In genomic region chr16:90435231-90435630, GRCm38 (mm10) we compare ENCODE assay signal across 25 mouse cellular contexts. TPM values are rescaled to one million over a fixed set of nuclear protein-coding genes. Genes with fewer than 3 reads are reported as not detected.
A peak's percentile ranks its signal among the peaks of the same experiment; 100 is the strongest.
DNase-seq lines count a peak whose midpoint lies in the region; ATAC-seq and TF ChIP-seq lines count a peak whose summit lies in the region.
"Had no signal": no experiment of that assay in that cellular context is flagged by ENCODE, and none has a peak within 500 bp of the region (broad histone marks: within the 10 kb centered on the region; RNA-seq: fewer than 3 reads in every experiment).

No protein-coding gene starts in this region.

- 0 out of 2 replicates have a peak, but pooled peaks cover 5% of the 10 kb centered on the region for H3K9me3 ChIP-seq in forebrain, postnatal 0 days (ENCODE audit: low read length)
- H3K9me3 ChIP-seq in forebrain, embryonic 14.5 days (replicated peaks; ENCODE audit: control insufficient read depth, low read length), result peaks cover 4% of the 10 kb centered on the region
- H3K9me3 ChIP-seq in liver, postnatal 0 days (ENCODE audit: low read length), result 0 out of 2 replicates have a peak, but pooled peaks cover 2% of the 10 kb centered on the region
- 0 out of 2 replicates have a peak, but pooled peaks cover 7% of the 10 kb centered on the region for H3K9me3 ChIP-seq in liver, embryonic 12.5 days (replicated peaks)
- 0 out of 2 replicates have a peak, but pooled peaks cover 11% of the 10 kb centered on the region for H3K9me3 ChIP-seq in embryonic facial prominence, embryonic 13.5 days
- H3K9me3 ChIP-seq: hindbrain, embryonic 12.5 days; midbrain, embryonic 15.5 days had no signal

- TF ChIP-seq CTCF in forebrain, postnatal 0 days (IDR thresholded peaks at IDR 0.05; ENCODE audit: low read depth), result no peak
- TF ChIP-seq CTCF in liver, postnatal 0 days (IDR thresholded peaks at IDR 0.05; ENCODE audit: low read depth), result no peak

- 0 out of 2 replicates have a peak overlapping the region, but pooled peaks have one; percentile 9 for H3K27ac ChIP-seq in forebrain, postnatal 0 days (ENCODE audit: low read depth, low read length)
- no peak overlapping the region for H3K27ac ChIP-seq in forebrain, embryonic 14.5 days (ENCODE audit: low read depth, low read length)
- no peak overlapping the region for H3K27ac ChIP-seq in liver, postnatal 0 days (ENCODE audit: low read depth)
- H3K27ac ChIP-seq in liver, embryonic 12.5 days, result no peak overlapping the region
- peak overlapping the region; percentile 16; the same call in 1 of the 2 replicates for H3K27ac ChIP-seq in embryonic facial prominence, embryonic 13.5 days
- H3K27ac ChIP-seq: hindbrain, embryonic 12.5 days; left cerebral cortex, adult 2 months; midbrain, embryonic 15.5 days; stomach, postnatal 0 days had no signal

- no peak for ATAC-seq in forebrain, postnatal 0 days
- ATAC-seq in forebrain, embryonic 14.5 days, result no peak
- peak; percentile 17; the same call in 1 of the 2 replicates for ATAC-seq in liver, postnatal 0 days
- no peak for ATAC-seq in liver, embryonic 12.5 days
- no peak for ATAC-seq in embryonic facial prominence, embryonic 13.5 days (ENCODE audit: insufficient number of reproducible peaks, insufficient read depth, low FRiP score, low TSS enrichment, low read depth)
- peak; percentile 59; the same call in 1 of the 2 replicates for ATAC-seq in neutrophil, adult 5-6 weeks (ENCODE audit: extremely low read depth, insufficient number of reproducible peaks, low FRiP score, poor library complexity, severe bottlenecking)
- ATAC-seq: forebrain, embryonic 16.5 days; midbrain, embryonic 15.5 days had no signal

- H3K36me3 ChIP-seq in forebrain, postnatal 0 days (ENCODE audit: insufficient read depth), result peaks cover 24% of the 10 kb centered on the region
- peaks cover 33% of the 10 kb centered on the region for H3K36me3 ChIP-seq in forebrain, embryonic 14.5 days (ENCODE audit: control insufficient read depth, insufficient read depth, low read length)
- peaks cover 11% of the 10 kb centered on the region; the same call in 1 of the 2 replicates for H3K36me3 ChIP-seq in liver, postnatal 0 days (replicated peaks; ENCODE audit: insufficient read depth, low read length)
- peaks cover 15% of the 10 kb centered on the region for H3K36me3 ChIP-seq in liver, embryonic 12.5 days
- peaks cover 58% of the 10 kb centered on the region for H3K36me3 ChIP-seq in embryonic facial prominence, embryonic 13.5 days

- TF ChIP-seq EP300 in liver, postnatal 0 days (IDR thresholded peaks at IDR 0.05; ENCODE audit: low read depth), result no peak

- WGBS in forebrain, postnatal 0 days, result 77% methylated on average over 4 of the region's 4 CpGs
- 79% methylated on average over 4 of the region's 4 CpGs for WGBS in forebrain, embryonic 14.5 days
- WGBS in liver, postnatal 0 days (ENCODE audit: insufficient replicate concordance), result 52% methylated on average over 4 of the region's 4 CpGs
- WGBS in liver, embryonic 12.5 days (ENCODE audit: insufficient replicate concordance), result 27% methylated on average over 4 of the region's 4 CpGs
- 62% methylated on average over 4 of the region's 4 CpGs for WGBS in embryonic facial prominence, embryonic 13.5 days

- no peak for DNase-seq in forebrain, postnatal 0 days
- DNase-seq in forebrain, embryonic 14.5 days (ENCODE audit: low spot score), result no peak
- DNase-seq in liver, postnatal 0 days, result no peak
- DNase-seq in right cerebral cortex, postnatal 10 days (ENCODE audit: low spot score in 2 of 2), result no peak
- DNase-seq: adrenal gland, postnatal 36 days; cerebellum, adult 11-12 months; cerebellum, postnatal 14 days; gastrocnemius, postnatal 36 days; kidney, adult 8-10 months; kidney, postnatal 36 days; layer of hippocampus, adult 9-11 months; left cerebral cortex, postnatal 4 days; lung, embryonic 14.5 days; thymus, postnatal 14 days had no signal

- H3K4me1 ChIP-seq in forebrain, postnatal 0 days (ENCODE audit: insufficient read depth), result no peaks in the 10 kb centered on the region
- H3K4me1 ChIP-seq in forebrain, embryonic 14.5 days (ENCODE audit: control insufficient read depth, insufficient read depth, low read length), result no peaks in the 10 kb centered on the region
- H3K4me1 ChIP-seq in liver, postnatal 0 days (ENCODE audit: insufficient read depth), result 0 out of 2 replicates have a peak, but pooled peaks cover 7% of the 10 kb centered on the region
- peaks cover 18% of the 10 kb centered on the region; the same call in 1 of the 2 replicates for H3K4me1 ChIP-seq in liver, embryonic 12.5 days
- H3K4me1 ChIP-seq in embryonic facial prominence, embryonic 13.5 days, result peaks cover 24% of the 10 kb centered on the region
- H3K4me1 ChIP-seq: megakaryocyte, embryonic 14.5 days had no signal

- H3K4me2 ChIP-seq in forebrain, postnatal 0 days (ENCODE audit: low read depth), result no peak overlapping the region
- H3K4me2 ChIP-seq in forebrain, embryonic 14.5 days (ENCODE audit: low read length), result no peak overlapping the region
- no peak overlapping the region for H3K4me2 ChIP-seq in liver, postnatal 0 days (ENCODE audit: low read depth, low read length)
- H3K4me2 ChIP-seq in liver, embryonic 12.5 days, result no peak overlapping the region
- H3K4me2 ChIP-seq in embryonic facial prominence, embryonic 13.5 days, result no peak overlapping the region
- H3K4me2 ChIP-seq: hindbrain, embryonic 12.5 days; lung, embryonic 14.5 days; midbrain, embryonic 15.5 days had no signal

- H3K4me3 ChIP-seq in forebrain, postnatal 0 days (ENCODE audit: low read depth, low read length), result no peak overlapping the region
- H3K4me3 ChIP-seq in forebrain, embryonic 14.5 days (ENCODE audit: low read depth, low read length), result no peak overlapping the region
- no peak overlapping the region for H3K4me3 ChIP-seq in liver, postnatal 0 days (ENCODE audit: low read depth, low read length)
- no peak overlapping the region for H3K4me3 ChIP-seq in liver, embryonic 12.5 days
- H3K4me3 ChIP-seq in embryonic facial prominence, embryonic 13.5 days, result no peak overlapping the region
- H3K4me3 ChIP-seq: erythroblast, embryonic 14.5 days; hindbrain, embryonic 12.5 days; left cerebral cortex, adult 2 months; megakaryocyte, embryonic 14.5 days; midbrain, embryonic 15.5 days had no signal

- H3K9ac ChIP-seq in forebrain, postnatal 0 days, result no peak overlapping the region
- H3K9ac ChIP-seq in forebrain, embryonic 14.5 days (ENCODE audit: low read length), result no peak overlapping the region
- no peak overlapping the region for H3K9ac ChIP-seq in liver, postnatal 0 days (replicated peaks)
- no peak overlapping the region for H3K9ac ChIP-seq in liver, embryonic 12.5 days
- no peak overlapping the region for H3K9ac ChIP-seq in embryonic facial prominence, embryonic 13.5 days
- H3K9ac ChIP-seq: hindbrain, embryonic 12.5 days; lung, embryonic 14.5 days; midbrain, embryonic 15.5 days had no signal

- H3K27me3 ChIP-seq in forebrain, postnatal 0 days (ENCODE audit: insufficient read depth, low read length), result no peaks in the 10 kb centered on the region
- no peaks in the 10 kb centered on the region for H3K27me3 ChIP-seq in forebrain, embryonic 14.5 days (replicated peaks; ENCODE audit: control insufficient read depth, insufficient read depth, low read length)
- no peaks in the 10 kb centered on the region for H3K27me3 ChIP-seq in liver, postnatal 0 days (ENCODE audit: insufficient read depth, low read length)
- 0 out of 2 replicates have a peak, but pooled peaks cover 9% of the 10 kb centered on the region for H3K27me3 ChIP-seq in liver, embryonic 12.5 days (replicated peaks)
- no peaks in the 10 kb centered on the region for H3K27me3 ChIP-seq in embryonic facial prominence, embryonic 13.5 days
- H3K27me3 ChIP-seq: hindbrain, embryonic 12.5 days; midbrain, embryonic 15.5 days had no signal

RNA-seq across cellular contexts. Expression of gene Hunk, which starts 49.4 kb away (rescaled TPM):
- 12.9 and 20.6 TPM in 2 replicates for total RNA-seq in forebrain, postnatal 0 days (2014; rRNA removed)
- polyA plus RNA-seq in forebrain, postnatal 0 days (2015; fragmentation: Nextera tagmentation; extraction: Ambion mirVana), result 4.2 and 5.2 TPM in 2 replicates
- polyA plus RNA-seq in forebrain, embryonic 14.5 days (2014; fragmentation: Nextera tagmentation; extraction: Ambion mirVana), result 10.6 and 10.7 TPM in 2 replicates
- polyA plus RNA-seq in liver, postnatal 0 days (2015; fragmentation: Nextera tagmentation; extraction: Ambion mirVana), result 1.1 and 1.2 TPM in 2 replicates
- polyA plus RNA-seq in liver, embryonic 12.5 days (2016; fragmentation: Nextera tagmentation; extraction: Ambion mirVana), result 2.6 and 2.8 TPM in 2 replicates
- polyA plus RNA-seq in embryonic facial prominence, embryonic 13.5 days (2015; fragmentation: Nextera tagmentation; extraction: Ambion mirVana), result 18.7 and 19.0 TPM in 2 replicates
- 0.37 and 0.47 TPM in 2 replicates for total RNA-seq in neutrophil, adult 5-6 weeks (2017)
- total RNA-seq: MEL had no signal
- polyA plus RNA-seq: erythroblast, embryonic 14.5 days had no signal

Comparison
In these comparisons a context has a peak if more than half of its experiments do, and no peak if none do; other contexts are left out.
1. ATAC-seq: peak in liver, postnatal 0 days (single experiment) and neutrophil, adult 5-6 weeks (single experiment); none in forebrain, postnatal 0 days (single experiment), forebrain, embryonic 14.5 days (single experiment), liver, embryonic 12.5 days (single experiment) and embryonic facial prominence, embryonic 13.5 days (single experiment).
2. H3K27ac ChIP-seq: peak in forebrain, postnatal 0 days (single experiment) and embryonic facial prominence, embryonic 13.5 days (single experiment); none in forebrain, embryonic 14.5 days (single experiment), liver, postnatal 0 days (single experiment) and liver, embryonic 12.5 days (single experiment).